Mouse (Mus musculus): ENCODE results near the gene Slc9a9.

Gene Slc9a9

DNA sequence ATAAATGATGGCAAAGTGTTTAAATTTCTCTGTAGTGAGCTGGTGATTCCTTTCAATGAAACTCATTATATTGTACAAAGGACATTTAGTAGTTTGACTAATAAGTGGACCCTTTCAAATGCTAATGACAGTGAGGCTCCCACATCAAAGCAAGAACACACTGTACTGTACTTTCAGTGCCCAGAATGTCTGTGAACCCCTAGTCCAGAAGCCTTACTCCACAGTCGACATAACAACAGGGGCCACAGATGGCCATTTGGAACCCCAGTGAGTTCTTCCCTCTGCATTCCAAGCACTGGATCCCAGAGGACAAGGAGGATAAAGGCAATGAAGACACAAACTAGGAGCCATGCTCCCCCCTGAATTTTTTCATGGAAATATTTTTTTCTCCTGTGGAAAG, 299.4 kb downstream of the Slc9a9 start:
- peak; percentile 13 to 33 for DNase-seq

DNA sequence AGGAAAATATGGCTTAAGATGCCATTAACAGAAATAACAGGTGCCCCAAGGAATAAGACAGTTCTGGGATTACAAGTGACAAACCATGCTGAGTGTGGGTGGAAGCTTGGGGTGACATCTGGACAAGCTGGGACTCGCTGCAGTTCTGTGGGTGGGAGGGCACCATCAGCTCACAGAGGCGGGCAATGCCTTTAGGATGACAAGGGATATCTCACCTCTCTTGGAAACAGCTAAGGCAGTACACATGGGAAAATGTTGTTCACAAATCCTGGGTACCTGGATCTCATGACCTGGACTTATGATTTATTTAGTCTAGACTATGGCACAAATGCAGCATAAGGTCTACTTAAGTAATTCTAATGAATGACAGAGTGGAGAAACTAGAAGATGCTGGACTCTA, 302.3 kb downstream of the Slc9a9 start:
- no peak for DNase-seq

DNA sequence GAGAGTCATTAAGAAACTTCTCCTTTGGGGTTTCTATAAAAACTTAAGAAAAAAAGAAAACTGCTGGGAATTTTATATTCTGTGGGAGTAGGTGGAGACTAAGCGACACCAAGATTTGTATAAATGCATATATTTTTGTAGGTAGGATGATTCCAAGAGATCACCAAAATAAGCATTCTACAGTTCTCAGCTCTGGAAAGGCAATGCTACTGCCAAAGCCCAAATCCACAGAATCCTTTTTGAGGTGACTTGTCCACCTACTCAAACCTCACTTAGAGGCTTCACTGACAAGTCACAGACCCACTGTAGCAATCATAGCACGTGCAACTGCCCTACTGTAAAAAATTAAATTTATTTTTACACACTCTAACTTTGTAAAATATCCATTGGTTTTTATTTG, 303.0 kb downstream of the Slc9a9 start:
- no peak for DNase-seq

DNA sequence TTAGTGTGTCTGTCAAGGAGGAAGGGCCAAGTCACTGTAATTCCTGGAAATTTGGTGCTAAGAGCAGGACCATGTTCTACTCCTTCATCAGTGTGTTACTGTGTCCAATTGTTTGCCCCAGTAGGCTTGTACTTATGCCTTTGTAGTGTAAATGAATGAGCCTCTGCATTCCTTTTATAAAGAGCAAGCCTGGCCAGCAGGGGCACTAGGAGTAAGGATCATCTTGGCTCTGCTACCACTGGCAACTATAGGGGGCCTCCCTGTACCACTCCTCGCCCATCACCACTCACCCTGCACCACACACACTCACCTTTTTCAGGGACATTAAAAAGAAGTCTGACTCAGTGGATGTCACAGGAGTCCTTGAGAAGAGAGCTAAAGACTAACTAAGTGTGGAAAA, 306.5 kb downstream of the Slc9a9 start:
- DNase-seq, result no peak

DNA sequence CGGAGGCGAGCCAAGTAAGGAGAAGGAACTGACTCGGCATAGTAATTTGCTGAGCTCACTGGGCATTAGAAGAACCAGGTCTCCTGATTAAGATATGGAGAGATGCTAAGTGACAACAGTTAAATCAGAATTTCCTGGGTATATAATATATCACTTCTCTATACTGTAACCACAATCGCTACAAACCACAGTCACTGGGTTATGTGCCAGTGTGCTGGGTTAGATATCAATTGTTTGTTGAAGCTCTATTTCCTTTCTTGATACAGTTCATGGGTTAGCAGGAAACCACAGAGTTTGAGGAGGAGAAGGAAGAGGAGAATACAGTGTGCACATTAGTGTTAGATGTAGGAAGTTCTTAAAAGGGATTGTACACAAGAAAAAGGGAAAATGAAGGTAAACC, 323.9 kb downstream of the Slc9a9 start:
- no peak for DNase-seq

DNA sequence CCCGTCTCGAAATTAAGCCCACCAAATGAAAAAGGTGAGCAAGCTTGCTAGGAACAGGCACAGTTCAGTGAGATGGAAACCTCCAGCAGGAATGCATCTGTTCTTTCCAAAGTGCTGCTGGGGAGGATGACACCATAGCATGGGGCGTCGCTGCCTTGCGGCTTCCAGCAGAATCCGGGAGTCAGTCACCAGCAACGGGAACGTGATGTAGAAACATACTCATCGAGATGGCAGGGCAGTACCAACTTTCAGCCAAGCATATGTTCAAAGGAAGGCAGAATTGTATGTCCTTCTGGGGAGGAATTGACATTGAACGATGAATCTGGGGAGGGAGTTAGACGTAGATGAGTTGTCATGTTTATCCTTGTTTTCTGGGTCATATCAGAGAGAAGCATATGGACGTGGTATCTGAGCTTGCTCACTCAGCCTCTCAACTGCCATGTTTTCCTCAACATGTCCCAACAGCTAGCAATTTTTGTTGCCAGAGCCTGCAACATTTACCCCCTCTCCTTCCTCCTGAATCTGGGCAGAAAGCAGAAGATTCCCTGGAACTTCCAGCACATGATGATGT, 350.5 kb downstream of the Slc9a9 start:
- no peak for DNase-seq

DNA sequence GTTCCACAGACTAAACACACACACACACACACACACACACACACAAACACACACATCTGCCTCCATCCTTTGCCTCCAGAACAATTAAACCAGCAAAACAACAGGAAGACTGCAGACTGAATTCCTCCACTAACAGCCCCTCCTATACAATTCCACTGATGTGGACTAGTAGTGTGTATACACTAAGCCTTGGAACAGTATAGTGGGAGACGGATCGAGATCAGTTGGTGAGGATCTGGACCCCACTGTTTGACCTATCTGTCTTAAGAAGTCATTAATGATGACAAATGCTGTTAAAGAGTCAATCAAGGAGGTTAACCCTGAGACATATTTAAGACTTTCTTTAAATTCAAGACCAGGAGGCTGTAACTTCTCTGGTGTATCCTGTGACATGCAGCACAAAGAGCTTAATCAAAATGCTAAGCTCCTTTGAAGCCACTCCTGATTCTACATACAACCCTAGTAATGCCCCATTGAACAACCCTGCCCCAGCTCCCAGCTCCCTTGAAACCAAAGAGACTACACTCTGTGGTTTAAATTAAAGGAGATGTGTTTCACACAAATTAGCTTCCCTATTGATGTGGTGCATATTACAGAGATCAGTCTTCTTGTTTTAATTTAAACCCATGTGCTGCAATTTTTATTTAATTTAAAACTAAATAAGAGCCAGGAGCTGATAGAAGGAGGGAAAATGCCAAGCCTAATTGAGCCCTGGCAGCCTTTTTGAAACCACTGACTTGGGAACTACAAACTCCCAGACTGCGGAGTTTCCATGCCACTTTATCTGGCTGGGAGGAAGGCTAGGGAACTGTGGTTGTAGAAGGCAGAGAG, 364.6 kb downstream of the Slc9a9 start:
- no peak for DNase-seq

DNA sequence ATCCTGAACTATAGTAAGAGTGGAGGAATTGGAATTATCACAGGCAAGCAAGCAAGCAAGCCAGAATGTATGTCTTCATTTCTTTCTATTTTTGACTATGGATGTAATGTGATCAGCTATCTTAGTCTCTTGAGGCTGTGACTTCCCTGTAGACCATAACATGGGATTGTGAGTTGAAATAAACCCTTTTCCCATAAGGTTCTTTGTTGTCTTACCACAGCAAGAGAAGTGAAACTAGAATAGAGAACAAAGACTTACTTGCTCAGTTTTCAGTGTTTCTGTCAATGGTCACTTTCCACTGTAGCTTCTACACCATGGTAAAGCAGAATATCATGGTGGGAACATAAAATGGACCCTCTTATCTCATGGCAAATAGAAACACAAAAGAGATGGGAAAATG, 366.5 kb downstream of the Slc9a9 start:
- no peak for DNase-seq

DNA sequence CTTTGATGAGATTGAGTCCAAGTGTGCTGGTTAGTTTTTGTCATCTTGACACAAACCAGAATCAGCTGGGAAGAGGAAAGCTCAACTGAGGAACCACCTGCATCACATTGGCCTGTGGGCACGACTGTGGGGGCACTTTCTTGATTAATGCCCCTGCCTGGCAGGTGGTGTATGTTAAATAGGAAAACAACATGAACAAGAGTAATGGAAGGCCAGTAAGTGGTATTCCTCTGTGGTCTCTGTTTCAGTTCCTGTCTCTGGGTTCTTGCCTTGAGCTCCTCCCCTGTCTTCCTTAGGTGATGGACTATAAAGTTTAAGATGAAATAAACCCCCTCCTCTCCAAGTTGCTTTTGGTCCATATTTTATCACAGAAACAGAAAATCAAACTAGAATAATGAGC, 372.7 kb downstream of the Slc9a9 start:
- DNase-seq, result no peak

DNA sequence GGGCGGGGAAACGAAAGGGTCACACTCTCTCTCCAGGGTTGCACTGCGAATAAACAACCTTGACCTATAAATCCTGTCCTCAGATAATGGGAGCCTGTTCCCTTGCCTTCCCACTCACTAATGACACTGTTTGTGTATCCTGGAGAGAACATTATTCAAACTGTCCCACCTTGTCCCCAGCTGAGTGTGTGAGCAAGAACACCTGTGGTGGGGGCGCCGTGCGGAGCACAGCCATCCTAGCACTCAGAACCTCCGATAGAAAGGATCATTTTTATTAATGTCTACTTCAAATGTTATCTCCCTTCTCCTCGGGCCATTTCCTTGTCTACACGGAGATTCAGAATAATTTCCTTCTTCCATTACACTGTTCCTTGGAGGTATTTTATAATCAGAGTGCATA, 382.5 kb downstream of the Slc9a9 start:
- no peak for DNase-seq

DNA sequence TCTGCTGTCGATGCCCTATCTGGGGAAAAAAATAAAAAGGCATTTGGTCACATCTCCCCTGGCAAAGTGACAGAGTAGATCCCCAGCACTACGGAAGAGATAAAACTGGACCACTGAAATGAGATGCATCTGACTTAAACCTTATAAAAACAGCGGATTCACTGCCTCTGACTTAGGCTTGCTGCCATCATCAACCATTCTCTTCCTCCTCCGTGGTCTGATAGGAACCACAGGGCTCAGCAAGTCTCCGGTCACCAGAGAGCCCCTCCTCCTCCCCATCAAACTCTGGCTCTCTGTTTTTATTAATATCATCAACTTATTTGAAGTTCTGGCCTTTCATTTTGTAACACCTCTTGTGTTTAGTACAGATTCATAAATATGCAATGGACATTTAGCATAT, 383.5 kb downstream of the Slc9a9 start:
- DNase-seq, result no peak

DNA sequence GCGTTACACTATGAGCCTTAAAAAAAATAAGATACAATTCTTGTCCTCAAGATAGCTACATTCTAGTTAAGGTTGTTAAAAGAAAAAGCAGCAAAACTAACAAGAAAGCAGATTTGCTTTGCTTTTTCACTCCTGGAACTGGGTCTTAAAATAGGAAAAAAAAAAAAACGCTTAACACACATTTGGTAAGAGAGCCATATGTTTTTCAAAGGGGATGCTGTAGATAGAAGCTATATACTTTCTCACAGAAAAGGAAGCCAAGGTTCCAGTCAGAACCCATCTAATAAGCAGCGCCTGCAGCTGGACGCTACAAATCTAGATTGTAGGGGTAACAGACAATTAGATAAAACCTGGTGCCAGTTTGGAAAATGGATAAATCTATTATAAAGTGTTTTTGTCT, 386.1 kb downstream of the Slc9a9 start:
- DNase-seq, result no peak

DNA sequence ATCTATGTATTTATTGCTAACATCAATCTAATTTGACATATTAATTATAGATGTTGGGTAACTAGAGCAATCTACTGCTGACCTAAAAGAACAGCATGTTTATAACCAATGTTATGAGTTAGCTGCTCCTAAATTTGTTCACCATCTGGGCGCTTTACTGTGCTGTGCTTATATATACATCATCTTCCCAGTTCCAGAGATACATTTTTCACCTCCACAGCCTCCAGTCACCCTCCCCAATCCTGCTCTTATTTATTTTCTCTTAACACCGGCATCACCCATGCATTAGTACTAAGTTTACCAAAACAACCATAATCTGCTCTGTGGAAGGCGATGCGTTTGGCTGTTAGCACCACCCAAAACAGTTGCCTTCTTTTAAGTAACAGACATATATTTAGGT, 391.0 kb downstream of the Slc9a9 start:
- DNase-seq, result no peak

DNA sequence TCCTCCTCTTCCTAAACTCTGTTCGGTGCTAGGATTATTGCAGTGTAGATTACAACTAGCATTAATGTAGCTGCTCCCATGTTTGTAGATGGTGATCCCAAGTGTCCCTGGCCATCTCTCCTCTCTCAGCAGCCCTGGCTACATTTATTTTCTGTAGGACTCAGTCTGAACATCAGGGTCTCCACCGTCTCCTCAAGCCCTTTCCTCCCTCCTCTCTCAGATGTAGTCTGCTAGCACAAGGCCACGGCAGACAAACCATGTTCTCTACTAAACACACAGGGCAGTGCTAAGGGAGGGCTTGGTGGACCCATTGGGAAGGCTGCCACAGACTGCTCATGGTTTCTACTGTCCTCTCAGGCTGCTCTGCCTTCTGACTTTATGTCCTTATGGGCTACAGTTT, 397.3 kb downstream of the Slc9a9 start:
- DNase-seq, result no peak

DNA sequence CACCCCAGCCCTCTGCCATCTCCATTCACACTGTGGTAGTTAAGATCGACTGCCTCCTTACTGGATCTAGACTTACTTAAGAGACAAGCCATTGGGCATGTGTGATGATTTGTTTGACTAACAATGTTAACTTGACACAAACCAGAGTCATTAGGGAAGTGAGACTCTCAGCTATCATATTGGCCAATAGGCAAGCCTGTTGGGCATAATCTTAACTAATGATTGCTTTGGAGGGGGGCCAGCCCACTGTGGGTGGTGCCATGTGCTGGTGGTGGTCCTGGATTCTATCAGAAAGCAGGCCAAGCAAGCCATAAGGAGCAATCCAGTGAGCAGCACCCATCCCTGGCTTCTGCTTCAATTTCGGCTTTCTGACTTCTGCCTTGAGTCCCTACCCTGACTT, 398.8 kb downstream of the Slc9a9 start:
- no peak for DNase-seq

DNA sequence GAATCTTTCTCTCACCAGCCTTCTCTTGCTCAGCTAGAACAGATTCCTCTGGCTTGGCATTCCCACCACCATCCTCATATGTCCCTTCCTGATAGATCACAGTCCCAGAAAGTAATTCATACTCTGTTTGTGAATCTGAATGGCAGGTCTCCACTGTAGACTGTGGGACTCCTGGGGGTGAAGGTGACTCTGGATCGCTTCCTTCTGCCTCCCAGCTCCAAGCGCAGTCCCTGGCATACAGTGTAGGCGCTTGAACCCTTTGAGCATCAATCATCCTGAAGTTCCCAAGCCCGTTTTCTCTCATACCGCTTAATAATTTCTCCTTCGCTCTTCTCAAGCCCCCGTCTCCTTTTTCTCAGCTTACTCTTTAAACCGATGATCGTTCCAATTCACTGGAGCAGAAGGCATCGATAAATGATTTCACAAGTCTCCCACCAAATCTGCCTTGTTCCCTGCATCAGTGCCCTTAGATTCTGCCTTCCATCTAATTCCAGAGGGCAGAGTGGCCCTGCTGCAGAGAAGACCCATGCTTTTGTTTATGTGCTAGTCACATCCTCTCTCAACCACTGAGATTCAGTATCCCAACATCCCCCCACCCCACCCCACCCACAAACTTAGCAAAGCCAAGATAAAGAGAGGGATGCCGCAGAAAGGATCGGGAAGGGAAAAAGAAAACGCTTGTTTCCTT, 401.3 kb downstream of the Slc9a9 start:
- DNase-seq, result no peak

DNA sequence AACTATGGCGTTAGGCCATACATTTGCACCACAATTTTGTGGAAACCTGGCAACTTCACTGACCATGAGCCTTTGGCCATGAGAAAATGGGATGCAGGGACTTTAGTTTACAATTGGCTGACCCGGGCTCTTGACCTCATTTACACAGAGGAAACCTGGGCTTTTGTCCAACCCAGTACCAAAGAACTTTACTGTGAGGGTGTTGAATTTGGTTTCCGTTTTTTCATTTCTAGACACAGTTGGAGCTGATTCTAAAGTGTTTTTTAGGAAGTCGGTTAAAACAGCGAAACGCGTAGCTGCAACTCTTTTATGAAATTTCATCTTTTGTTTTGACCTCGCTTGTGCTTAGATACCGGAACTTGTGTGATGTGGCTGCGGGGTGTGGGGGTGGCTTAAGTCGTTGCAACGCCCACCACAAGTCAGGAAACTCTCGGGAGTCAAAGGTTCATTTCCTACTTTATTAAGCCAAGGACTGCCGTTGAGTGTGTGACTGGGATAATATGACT, 402.8 kb downstream of the Slc9a9 start:
- DNase-seq, result no peak

DNA sequence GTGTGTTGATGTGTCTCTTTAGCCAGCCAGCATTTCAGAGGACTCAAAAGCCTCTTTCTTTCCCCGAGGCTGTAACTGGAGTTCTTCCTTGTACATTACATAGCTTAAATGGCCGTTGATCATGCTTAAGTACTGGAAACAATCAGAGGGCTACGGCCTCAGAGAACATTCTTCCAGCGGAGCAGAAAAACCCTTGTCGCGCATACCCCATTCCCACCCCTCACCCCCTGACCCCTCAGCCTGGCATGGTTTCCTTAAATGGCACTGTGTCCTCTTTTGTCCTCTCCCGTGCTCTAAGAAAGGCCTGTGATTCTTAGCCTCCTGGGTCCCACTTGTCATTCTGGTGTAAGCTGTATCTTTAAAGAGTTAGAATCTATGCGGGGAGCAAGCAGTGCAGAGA, 404.0 kb downstream of the Slc9a9 start:
- DNase-seq, result no peak

DNA sequence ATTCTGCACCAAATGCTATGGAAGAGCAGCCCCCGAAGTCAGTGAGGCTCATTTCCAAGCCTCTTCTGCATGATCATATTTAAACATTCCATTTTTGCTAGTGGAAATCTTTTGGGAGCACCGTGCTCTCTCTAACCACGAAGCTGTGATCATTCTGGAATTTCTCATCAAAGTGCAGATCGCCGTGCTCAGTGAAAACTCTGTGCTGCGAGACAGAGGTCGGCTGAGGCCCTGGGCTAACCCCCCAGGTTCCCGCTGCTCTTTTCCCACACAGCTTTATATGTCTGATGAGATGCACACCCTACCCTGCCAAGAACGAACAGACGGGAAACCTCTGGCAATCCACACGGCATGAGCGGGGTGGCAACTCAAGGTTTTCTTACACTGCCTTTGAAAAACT, 406.1 kb downstream of the Slc9a9 start:
- no peak for DNase-seq

DNA sequence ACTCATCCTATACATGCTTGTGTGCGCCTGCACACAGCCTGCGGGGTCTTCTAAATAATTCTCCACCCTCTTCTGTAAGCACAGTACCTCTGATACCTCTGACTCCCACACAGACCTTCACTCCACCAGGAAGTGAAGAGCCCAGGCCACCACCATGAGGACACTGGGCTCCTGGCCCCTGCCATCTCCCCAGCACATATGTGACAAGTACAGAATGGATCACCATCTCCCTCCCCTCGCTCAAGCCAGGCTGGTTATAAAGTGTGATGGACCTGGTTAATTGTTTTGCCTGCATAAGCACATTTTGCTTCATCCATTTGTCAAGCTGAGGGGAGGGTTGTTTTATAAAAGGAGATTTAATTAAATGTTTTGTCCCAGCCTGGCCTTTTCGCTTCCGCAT, 408.2 kb downstream of the Slc9a9 start:
- no peak for DNase-seq

DNA sequence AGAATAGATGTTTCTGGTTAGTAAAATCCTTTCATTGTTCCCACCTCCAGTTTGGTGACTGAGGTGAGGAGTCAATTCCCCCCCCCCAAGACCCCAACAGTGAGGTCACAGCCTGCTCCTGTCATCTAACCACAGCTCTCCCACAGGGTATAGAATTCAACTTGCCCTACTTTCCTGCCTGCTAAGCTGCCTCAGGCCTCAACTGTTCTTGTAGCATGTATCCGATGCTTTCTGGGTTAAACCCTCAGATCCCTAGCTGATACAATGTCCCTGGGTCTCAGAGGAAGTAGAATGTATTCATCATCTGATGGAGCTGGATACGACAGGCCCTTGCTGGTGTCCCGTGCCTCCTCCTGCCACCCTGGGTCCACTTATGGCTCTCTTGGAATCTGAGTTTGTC, 408.9 kb downstream of the Slc9a9 start:
- DNase-seq, result no peak

DNA sequence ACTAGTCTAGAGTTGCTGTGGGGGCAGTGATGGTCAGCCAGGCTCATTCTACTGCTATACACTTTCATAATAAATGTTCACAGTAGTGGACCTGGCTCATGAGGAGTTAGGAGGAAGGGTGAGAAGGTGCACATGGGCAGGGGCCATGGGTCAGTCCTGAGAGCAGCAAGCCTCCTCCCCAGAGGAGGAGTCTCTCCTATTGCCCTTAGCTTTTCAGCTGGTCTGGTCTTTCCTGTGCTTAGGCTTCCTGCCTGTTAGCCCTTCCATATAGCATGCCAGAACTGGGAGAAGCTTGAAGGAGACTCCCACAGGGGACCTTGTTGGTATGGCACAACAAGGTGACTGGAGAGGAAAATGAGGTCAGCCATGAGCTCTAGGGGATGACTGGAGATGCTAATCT, 410.2 kb downstream of the Slc9a9 start:
- no peak for DNase-seq

DNA sequence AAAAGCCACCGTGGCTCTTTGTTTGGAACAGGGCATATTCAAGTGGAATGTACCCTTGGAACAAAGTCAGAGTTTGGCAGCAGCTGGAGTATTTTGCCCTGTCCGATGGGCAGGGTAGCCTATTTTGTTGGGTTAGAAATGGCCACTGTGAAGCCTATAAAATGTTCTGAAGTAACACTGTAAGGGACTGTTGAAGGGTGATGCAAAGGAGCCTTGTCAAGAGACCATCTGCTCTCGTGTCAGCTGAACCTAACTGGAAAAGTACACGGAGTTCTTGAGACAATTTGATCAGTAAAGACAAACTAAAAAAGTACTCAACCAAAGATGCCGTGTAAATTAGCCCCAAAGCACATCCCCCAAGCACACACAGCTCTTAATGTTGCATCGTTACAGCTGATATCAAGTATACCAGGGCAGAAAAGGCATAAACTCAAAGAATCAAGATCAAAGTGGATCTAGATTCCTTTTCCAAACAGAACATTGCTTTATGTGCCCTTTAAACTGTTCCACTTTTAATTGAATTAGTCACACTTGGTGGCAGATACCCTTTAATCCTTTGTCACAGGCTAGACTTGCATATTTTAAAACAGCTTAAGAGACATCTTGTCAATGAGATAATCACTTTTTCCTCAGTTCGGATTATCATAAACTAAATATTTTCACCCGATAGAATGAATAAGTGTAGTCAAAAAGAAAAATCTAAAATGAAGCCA, 416.6 kb downstream of the Slc9a9 start:
- DNase-seq, result no peak

Data from cerebellum, postnatal 36 days (tissue).